Mouse (Mus musculus) brain, embryonic 14.5 days (tissue): Measurements from ENCODE around the gene Myh11. TPM values are rescaled to one million over a fixed set of nuclear protein-coding genes. Genes with fewer than 3 reads are reported as not detected.

ENCODE experiments used
- DNase-seq: peaks from one replicate; pipeline ENCODE4 v3.0.0-alpha.2; 2011; ENCODE audit warnings: low read depth
- CTCF ChIP-seq: fragments of 200-500 bp; IDR thresholded peaks from 2 replicates; pipeline ENCODE4 v1.5.1; 2012; ENCODE audit warnings: inconsistent platforms, mild to moderate bottlenecking, moderate library complexity, borderline replicate concordance; ENCODE audit not compliant: insufficient read depth, insufficient read length; ENCODE audit errors: extremely low read depth
- POLR2A ChIP-seq: fragments of 200-500 bp; IDR thresholded peaks from 2 replicates; pipeline ENCODE4 v1.6.1; 2012; ENCODE audit warnings: mild to moderate bottlenecking, inconsistent platforms, borderline replicate concordance; ENCODE audit not compliant: poor library complexity, insufficient read depth, insufficient read length, severe bottlenecking; ENCODE audit errors: extremely low read depth
- polyA plus RNA-seq: library from polyadenylated mRNA; depleted of rRNA; stranded (reverse); fragments of >200 nt; gene quantifications from 2 replicates; pipeline ENCODE4 v1.2.3, GENCODE M21; 2012

The Myh11 gene
- polyA plus RNA-seq, 1 experiment = 0.74 TPM

GRCm38 (mm10) chr16:14194164-14194950 is 96.8 kb downstream of the Myh11 start:
- DNase-seq = peak; percentile 2
- TF ChIP-seq POLR2A = no peak

DNA sequence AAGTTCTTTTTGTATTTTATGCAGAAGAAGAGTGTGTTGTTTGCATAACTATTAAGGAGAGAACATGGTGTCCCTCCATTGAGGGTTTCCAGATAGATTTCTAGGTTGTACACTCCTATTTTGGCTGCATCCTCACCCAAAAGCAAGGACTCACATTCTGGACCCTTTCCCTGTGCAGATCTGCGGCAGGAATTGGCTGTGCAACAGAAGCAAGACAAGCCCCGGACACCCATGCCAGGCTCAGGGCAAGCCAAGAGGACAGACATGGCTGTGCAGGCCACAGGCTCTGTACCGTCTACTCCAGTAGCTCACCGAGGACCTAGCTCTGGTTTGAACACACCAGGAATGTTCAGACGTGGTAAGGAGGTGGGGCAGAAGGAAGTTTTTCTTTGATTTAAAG is 105.7 kb downstream of the Myh11 start:
- DNase-seq = no peak
- TF ChIP-seq CTCF (no peak), POLR2A (no peak)

GRCm38 (mm10) chr16:14183856-14184255 is 107.3 kb downstream of the Myh11 start:
- no peak for DNase-seq
- no peak for TF ChIP-seq POLR2A
- no peak for TF ChIP-seq CTCF

GRCm38 (mm10) chr16:14182360-14182759 is 108.8 kb downstream of the Myh11 start:
- TF ChIP-seq CTCF = no peak
- no peak for TF ChIP-seq POLR2A

DNA sequence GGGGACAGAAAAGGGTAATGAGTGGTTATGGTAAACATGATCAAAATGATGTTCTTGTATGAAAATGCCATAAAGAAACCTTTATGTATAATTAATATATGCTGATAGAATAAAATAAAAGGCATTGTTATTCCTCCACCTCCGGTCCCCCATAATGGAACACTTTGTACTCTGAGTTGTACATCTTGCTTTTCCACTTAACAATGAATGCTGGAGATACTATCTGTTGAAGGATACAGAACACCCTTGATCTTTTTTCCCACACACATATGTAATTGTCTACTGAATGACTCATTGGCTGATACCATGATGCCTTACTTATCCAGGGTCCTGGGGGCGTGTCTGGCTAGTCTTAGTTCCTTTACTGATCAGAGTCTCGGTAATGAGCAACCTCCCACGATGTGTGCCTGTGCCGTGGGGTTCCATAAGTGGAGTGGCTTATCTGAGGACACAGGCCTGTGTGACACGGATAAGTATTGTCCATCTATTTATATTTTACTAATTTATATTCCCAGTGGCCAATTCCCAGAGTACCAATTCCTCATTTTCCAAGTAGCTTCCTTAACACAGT is 110.9 kb downstream of the Myh11 start:
- DNase-seq = no peak
- TF ChIP-seq CTCF (no peak), POLR2A (no peak)

More at GRCm38 (mm10) chr16:14182360-14182759, 108.8 kb downstream of the Myh11 start:
- DNase-seq = no peak

DNA sequence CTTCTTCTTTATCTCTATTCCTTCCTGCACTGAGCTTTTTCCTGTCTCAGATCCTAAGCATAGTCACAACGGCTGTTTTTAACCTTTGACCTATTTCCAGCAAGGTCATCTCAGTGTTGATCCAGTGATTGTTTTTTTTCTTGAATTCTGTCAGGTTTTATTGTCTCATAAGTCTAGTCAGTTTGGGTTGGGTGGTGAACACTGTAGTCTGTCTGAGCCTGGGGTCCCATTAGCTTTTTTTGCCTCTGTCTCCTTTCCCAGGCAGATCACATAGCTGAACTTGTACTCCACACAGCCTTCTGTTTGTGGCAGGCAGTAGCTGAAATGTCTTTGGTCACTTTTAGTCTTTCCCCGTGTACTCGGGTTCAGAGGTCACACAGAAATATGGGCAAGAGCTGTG is 113.1 kb downstream of the Myh11 start:
- TF ChIP-seq CTCF = no peak
- no peak for TF ChIP-seq POLR2A
- DNase-seq = no peak

DNA sequence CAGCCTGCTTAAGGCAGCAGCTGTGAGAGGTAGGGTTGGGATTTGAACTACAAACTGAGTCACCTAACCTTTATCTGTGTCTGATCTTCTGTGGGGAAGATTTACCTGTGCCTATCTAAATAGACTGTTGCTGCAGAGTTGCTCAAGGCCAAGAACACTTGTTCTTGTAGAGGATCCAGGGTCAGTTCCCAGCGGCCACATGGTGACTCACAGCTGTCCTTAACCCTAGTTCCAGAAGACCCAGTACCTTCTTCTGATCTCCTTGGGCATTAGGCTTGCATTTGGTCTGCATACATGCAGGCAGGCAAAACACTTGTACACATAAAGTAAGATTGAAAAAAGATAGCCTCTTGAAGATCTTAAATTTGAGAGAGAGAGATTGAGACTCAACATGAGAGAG is 121.5 kb downstream of the Myh11 start:
- TF ChIP-seq CTCF = no peak
- TF ChIP-seq POLR2A = no peak
- DNase-seq = no peak

DNA sequence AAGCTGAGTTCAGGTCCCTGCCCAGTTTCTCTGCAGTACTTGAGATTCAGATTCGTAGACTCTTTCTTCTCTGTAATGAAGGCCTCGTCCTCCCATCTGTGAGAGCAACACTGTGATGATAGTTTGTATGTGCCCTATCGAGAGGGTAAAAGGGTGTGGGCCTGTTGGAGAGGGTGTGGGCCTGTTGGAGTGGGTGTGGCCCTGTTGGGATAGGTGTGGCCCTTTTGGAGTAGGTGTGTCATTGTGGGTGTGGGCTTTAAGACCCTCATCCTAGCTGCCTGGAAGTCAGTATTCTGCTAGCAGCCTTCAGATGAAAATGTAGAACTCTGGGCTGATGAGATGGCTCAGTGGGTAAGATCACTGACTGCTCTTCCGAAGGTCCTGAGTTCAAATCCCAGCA is 124.7 kb downstream of the Myh11 start:
- TF ChIP-seq POLR2A = no peak
- no peak for TF ChIP-seq CTCF
- no peak for DNase-seq

DNA sequence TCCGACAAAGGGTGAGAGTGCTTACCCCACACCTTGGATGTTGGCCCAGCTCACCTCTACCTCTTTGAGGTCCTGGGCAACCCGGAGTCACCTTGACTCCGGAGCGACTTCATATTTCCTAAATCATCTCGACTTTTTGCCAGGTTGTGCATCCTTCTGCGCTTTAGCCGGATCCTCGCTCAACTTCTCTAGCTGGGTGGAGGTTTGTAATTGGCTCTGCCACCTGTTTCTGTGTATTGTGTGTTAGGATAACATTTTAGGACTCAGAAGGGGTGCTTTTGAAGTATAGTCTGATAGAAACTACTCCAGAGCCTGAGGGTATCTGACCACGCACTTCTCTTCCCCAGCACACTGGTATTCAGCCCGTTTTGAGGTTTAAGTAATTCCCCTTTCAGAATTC is 127.4 kb downstream of the Myh11 start:
- DNase-seq = peak; percentile 9
- TF ChIP-seq POLR2A = no peak
- TF ChIP-seq CTCF = no peak

GRCm38 (mm10) chr16:14162988-14163416 is 128.2 kb downstream of the Myh11 start, which contains the start of the genes Nde1 and Marf1:
Gene Nde1 (plus strand): TSS chr16:14163275.
Gene Marf1 (minus strand): TSS chr16:14163351.
- DNase-seq = peak; percentile 95
- peak; percentile 82 for TF ChIP-seq POLR2A
- TF ChIP-seq CTCF = no peak

DNA sequence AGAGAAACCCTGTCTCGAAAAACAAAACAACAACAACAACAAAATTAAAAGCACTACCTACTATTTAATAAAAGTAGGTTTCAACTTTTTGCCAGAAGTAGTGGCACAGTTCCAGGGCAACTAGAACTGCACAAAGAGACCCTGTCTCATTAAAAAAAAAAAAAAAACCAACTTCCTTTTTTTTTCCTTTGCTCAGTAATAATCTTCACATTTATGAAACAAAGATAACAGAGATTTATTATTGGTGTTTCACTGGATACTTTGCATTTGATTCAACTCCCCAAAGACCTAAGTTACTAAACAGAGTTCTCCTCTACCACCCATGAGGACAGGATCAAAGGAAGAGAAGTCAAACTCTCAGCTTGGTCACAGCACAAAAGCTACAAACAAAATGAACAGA is 130.2 kb downstream of the Myh11 start:
- no peak for DNase-seq
- TF ChIP-seq POLR2A = no peak
- TF ChIP-seq CTCF = no peak

GRCm38 (mm10) chr16:14159746-14160131 is 131.4 kb downstream of the Myh11 start:
- peak; percentile 91 for DNase-seq
- TF ChIP-seq CTCF = peak; percentile 73; the same call in 1 of the 2 replicates
- no peak for TF ChIP-seq POLR2A
